Mouse (Mus musculus): ENCODE results near the gene Adamtsl3.

The Adamtsl3 gene

DNA sequence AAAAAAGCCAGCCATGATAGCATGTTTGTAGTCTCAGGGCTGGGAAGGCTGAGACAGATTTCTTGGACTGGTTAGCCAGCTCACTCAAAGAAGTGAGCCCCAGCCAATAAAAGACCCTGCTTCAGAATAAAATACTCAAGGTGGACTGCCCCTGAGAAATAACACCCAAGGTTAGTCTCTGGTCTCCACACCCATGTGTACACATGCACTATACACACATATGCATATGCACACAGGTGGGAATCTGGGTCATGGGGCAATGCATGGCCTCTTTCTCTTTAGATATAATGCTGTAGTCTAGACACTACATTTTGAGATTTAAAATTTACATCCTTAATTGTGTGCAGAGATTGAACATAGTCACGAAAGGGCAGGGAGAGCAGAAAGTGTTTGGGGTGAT is 88.8 kb downstream of the Adamtsl3 start:
- DNase-seq = peak; percentile 64

DNA sequence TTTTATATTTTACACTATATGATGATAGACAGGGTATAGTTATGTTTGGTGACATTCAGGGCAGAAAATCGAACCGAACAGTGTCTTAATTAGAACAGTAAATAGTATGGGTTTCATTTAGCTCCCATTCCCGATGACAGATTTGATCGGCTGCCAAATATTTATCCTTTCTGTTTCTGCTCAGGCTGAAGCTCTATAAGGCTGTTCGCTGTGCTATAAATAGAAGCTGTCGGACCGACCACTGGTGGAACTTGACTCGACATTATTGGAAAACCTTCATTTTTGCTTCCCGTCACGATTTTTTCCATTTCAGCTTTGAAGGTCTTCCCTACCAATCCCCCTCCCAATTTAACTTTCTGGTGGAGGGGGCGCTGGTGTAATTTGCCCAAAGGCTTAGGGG is 89.9 kb downstream of the Adamtsl3 start:
- peak; percentile 72 for DNase-seq

DNA sequence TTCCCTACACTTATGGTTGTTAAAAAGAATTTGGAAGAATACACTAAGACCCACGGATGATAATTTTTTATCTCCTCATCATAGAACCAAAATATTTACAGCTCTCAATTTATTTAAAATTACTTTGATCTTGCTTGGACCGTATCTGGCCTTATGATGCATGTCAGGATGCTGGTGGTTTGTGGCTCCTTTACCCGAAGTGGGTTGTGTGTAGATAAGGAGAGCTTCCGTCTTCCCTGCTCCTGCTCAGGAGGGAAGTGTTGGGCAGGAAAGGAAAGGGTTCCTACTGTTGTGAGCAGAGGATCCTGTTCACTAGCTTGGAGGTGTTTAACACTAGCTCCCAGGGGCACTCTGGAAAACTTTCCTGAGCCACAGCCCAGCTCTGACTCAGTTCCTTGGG is 94.0 kb downstream of the Adamtsl3 start:
- DNase-seq = peak; percentile 36

DNA sequence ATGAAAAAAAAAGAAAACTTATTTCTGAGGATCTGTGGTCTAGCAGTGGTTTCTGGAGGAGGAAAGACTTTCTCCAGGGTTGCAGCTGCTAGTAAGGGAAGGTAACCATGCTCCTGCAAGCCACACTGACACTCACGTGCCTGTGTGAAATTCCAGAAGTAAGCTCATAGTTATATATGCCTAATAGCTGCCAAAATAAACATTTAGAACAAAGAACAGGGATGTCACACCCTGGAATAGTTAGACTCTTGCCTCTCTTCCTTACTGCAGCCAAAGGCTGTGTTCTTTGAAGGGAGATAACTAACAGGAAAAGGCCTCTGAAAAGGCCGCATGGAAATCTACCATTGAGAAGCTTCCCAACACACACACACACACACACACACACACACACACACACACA is 96.1 kb downstream of the Adamtsl3 start:
- DNase-seq = peak; percentile 85

DNA sequence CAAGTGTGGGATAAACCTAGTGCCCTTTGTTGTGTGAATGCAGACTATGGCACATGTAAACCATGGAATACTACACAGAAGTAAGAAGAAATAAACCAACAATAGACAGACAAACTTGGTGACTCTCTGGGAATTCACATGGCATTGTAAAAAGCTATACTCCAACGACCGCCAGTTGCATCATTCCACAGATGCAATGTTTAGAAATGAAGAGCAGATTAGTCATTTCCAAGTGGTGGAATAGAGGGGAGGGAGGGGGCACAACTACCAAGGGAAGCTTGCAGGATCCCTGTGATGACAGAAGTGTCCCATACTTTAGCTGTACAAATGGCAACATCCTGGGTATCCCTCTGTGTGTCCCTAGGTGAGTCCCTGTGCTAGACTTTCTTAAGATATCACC is 97.7 kb downstream of the Adamtsl3 start:
- DNase-seq = no peak

DNA sequence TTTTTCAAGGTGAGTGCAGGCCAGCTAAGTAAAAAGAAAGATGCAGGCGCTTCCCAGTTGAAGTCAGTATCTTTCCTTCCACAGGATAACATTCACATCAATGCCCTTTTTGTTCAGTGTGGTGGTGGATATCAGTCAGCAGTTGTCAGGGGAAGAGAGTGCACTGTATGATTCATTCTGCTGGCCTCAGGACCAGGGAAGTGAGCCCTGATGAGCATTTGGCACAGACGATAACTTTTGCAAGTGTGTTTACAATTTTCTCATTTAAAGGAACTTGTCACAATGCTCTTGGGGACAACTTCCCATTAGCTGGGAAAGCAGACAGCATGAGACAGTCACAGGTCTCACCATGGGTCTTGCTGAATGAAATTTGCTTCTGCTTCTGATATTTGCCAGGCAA is 122.9 kb downstream of the Adamtsl3 start:
- DNase-seq = peak; percentile 95

DNA sequence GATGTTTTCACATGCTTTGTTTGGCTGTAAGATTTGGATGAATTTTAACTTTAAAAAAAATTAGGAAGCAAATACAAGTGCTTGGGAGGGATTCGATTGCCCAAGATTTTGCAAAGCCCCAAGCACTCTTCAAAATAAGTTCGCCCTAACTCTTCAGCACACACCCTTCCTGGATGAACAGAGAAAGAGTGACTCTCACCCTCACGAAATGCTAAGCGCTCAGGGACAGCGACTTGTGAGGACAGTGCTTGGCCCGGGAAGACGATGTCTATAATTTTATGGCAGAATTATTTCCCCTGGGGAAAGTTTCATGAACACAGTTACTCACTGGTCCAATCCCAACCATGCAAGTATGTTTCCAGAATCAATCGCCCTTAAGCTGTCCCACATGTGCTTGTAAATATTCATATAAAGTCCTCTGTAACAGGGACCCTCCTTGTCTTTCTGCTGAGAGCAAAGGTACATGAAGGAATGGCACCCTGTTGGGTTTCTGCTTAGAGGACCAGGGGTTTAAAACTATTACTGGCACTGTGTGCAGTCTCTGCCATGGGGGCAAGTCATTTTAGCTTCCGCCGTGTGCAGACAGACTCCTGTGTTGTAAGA is 127.5 kb downstream of the Adamtsl3 start:
- peak; percentile 94 for DNase-seq

DNA sequence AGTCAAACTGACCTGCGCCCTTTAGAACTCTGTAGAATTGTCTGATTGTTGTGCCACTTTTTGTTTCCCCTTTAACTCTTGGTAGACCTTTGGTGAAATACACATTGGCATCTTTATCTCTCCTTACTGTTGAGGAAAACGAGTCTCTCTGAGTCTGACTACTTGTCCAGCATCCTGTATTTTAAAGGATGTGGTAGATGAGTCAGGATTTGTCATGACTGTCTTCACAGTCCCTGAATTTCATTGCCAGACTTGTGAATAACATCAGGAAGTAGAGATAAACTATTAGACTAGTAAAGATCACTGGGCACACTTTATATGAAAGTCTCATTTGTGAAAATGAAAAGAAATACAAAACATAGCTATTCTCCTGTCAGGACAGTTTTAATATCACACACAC is 128.9 kb downstream of the Adamtsl3 start:
- DNase-seq = no peak

DNA sequence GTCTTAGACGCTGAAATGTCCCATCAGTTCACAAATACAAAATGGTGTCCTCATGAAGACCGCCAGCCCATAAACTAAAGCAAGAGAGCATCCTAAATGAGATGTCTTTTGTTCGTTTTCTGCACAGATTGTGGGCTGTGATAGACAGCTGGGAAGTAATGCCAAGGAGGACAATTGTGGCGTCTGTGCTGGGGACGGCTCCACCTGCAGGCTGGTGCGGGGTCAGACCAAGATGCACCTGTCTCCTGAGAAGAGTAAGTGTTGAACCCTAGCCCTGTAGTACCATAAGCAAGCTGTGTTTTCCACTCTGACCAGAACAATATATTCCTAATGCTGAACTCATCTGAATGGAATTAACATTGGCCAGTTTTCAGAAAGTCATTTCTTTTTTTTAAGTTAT is 129.9 kb downstream of the Adamtsl3 start:
- DNase-seq = no peak

DNA sequence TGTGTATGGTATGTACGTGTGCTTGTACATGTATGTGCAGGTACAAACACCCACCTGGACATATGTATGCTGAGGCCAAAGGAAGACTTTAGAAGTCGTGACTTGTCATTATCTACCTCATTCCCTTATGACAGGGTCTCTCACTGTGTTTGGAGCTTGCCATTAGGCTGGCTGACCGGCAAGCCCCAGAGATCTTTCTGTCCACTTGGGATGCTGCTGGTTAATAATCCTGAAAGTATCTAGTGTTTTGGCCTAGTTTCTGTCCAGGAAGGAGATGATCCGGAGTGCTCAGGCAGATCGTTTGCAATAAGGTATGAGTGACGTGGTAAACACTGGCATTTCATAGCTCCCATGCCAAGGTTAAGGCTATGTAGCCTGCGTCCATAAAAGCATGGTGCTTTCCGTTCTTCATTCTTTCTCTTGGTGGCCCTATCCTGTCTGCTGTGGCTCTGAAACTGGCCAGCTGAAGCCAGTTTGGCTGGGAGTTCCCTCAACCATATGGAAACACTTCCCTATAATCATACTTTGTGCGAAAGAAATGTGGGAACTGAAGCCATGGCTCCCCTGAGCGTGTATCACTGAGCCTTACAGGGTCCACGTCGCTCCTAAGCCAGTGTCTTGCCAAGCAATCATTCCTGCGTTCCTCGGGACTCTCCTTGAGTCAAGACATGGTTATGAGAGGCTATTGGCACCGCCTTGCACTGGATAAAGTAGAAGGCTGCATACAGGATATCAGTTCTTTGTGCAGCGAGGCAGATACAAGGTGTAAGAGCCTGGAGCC is 141.1 kb downstream of the Adamtsl3 start:
- DNase-seq = peak; percentile 80

DNA sequence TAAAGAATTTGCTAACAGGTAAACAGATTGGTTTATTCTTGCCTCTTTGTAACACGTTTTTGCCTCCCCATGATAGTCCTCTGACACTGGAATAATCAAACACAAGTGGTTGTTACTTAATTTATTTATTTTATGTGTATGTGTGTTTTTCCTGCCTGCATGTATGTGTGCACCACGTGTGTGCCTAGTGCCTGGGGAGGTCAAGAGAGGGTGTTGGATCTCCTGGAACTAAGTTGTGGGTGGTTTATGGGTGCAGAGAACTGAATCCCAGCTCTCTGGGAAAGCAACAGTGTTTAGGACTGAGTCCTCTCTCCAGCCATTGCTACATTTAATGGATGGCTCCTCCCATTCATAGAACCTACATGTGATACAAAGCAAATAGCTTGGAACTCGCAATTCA is 143.0 kb downstream of the Adamtsl3 start:
- DNase-seq = peak; percentile 56

DNA sequence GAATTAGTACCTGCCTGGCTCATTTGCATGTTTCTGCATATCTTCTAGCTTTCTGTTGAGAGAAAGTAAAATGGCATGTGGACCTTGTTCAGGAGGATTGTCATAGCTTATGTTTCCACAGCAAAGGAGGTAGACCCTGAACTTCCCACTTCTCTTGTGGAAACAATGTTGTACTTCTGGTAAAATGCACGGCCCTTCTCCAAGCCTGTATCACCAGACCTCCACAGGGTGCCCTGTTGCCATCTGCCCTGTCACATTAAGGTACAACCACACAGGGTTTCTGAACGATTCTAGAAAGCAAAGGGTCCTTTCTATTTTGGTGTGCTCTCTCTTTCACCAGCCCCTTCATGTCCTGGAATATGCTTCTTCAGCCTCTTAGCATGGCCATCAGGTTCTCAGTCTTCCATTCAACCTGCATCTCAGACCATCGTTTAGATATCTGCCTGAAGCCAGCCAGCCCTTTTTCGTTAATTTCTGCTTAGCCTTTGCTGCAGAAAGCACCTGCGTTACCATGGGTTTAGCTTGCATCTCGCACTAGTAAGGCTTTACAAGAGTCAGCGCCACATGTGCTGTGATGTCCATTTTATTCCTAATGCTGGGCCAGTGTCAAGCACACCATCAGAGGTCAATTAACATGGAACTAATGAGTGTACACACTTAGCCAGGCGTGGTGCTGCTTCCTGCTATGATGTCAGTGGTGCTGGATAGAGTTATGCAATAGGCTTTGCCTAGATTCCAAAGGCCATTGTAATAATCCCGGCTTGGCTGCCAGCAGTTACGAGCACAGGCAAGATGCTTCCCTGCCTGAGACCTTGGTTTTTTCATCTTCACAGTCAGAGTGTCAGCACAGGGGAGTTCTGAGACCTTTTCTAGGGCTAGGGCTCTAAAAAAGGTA is 143.6 kb downstream of the Adamtsl3 start:
- DNase-seq = peak; percentile 97

DNA sequence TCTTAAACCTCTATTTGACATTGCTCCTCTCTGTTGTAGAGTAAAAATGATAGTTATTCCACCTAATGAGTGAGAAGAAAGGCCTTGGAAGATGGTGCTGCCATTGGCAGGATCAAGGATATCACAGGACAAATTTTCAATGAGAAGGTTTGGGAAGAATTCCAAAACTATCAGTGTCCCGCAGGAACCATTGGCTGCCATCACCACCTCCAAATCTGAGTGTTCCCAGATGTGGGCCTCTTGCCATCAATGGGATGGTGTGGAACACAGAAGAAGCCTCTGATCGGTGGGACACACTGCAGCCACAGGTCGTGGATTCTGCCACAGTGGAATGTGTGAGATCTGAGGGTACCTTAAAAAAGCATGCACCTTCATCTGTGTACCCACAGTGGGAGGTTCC is 147.9 kb downstream of the Adamtsl3 start:
- peak; percentile 92 for DNase-seq

DNA sequence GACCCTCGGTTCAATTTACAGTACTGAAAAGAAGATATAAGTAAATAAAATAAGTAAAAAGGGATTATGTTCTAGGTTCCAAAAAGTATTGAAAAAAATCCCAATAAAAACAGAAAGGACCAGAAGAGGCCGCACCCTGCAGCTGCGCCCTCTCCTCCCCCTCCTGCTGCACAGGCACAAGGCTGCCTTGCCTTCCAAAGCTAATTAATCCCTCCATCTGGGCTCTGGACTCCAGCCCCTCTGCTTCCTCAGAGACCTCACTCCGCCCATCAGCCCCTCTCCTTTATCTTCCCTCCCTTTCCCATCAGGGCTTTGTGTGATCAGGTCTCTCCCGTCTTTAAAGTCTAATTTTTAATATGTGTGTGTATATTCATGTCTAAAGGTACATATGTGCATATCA is 149.3 kb downstream of the Adamtsl3 start:
- DNase-seq = peak; percentile 95

DNA sequence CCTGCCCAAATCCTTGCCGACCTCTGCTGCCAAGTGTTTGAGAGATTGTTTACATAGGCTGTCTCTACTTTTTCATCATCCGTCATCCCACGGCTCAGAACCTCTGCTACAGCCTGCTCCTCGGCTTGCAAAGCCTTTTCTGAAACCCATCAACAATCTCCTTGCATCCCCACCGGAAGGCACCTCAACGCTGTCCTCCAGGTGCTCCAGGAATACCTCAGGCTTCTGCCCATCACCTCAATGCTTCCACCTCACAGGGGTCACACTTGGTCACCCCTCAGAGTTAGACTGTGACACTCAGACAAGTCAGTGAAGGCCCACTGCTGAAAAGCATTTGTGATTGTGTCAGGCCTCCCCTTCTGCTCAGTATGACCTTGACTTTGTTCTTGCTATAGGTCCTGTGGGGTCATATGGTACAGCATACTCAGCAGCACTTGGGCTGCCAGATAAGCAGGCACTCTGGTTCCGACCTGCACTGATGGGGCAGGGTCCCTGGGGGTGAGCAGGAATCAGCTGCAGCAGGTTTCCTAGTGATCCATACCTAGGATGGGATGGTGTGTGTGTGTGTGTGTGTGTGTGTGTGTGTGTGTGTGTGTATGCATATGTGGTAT is 150.0 kb downstream of the Adamtsl3 start:
- DNase-seq = peak; percentile 74

DNA sequence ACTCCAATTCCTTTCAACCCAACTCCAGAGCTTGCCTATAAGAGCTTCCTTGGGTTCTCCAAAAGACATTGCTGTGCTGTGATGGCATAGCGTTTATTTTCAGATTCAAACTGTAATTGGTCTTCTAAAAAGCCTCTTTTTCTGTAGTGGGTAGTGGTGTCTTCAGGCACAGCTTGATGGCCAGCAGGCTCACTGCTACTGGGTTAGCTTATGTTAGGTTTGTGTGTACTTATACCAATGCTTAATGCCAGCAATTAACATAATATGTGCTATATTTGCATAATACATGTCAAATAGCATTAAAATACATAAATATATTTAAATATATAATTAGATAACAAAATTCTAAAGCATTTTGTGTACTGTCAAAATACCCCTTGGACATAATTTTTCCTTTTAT is 155.5 kb downstream of the Adamtsl3 start:
- DNase-seq = peak; percentile 35

DNA sequence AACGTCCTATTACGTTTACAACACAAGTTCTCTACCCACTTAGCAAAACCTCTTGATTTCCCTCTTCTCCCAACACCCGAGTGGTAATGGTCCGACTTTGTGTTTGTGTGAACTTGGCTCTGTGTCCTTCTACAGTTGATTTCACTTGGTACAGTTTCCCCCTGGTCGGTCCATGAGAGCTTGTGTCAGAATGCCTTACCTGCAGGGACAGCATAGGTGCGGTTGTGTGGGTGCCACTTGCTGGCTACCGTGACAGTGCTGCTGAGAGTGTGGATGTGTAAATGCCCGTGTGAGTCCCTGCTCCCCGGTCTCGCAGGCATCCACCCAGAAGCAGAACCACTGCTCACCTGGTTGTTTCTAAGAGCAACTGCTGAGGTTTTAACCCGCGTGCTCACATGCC is 157.4 kb downstream of the Adamtsl3 start:
- peak; percentile 82 for DNase-seq

DNA sequence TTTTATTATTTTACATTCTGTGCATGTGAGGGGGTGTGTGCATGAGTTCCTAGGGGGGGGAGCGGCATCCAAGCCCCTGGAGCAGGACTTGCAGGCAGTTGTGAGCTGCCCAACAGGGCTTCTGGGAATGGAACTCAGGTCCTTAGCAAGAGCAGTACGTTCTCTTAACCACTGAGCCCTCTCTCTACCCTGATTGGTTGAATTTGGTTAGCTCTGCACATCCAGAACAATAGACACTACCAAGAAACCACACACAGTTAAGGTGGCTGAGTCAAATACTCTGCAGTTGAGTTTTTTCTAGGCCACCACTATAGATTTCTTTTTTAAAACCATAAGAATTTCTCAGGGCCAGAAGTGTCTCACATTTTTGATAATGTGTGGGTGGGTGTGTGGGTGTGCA is 158.7 kb downstream of the Adamtsl3 start:
- DNase-seq = peak; percentile 52

DNA sequence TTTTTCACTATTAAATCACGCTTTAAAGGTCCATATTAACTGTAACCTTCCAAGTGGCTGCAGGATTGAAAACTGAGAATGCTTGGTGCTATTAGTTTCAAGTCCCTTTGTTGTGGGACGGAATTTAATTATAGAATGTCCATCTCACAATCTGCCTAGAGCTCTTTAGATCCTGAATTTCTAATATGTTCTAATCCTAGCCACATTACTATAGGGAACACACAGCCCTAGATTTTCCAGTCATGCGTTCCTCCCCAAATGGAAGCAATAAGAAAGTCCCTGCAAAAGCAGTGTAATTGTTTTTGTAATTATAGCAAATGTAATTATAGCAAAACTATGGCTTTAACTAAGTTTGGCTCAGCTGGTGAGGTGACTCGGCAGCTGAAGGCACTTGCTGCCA is 161.6 kb downstream of the Adamtsl3 start:
- no peak for DNase-seq

DNA sequence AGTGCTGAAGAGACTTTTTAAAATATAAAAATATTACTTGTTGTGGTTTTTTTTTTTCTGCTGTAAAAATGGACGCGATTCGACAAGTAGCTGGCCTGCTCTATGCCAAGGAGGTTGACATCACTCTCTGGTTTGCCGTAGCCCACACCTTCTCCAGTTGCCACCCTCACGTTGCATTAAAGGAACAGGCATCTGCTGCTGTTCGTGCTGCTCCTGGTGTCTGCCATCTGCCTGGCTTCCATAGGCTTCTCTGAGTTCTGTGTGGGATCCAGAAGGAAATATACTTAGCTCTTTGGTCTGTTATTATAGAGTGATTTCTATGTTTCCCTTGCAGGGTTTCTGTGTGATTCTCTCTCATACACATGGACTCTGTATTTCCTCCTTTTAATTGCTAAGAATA is 165.8 kb downstream of the Adamtsl3 start:
- peak; percentile 43 for DNase-seq

DNA sequence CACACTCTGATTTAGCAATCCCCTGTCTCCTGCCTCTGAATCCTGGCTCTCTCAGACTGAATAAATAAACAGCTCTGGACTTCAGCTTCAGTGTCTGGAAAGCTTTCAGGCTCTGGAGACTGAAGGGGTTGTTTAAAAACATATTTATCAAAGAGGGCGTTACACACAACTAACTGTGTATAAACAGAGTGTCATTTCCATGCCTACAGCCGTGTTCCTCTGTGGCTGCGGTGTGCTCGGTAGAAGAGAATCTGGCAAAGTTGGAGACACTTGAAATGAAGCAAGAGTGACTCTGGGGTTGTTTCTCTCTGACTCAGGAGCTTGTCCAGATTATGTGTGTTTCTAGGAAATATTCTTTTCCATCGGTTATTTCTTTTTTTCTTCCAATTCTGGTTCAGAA is 167.0 kb downstream of the Adamtsl3 start:
- peak; percentile 87 for DNase-seq

DNA sequence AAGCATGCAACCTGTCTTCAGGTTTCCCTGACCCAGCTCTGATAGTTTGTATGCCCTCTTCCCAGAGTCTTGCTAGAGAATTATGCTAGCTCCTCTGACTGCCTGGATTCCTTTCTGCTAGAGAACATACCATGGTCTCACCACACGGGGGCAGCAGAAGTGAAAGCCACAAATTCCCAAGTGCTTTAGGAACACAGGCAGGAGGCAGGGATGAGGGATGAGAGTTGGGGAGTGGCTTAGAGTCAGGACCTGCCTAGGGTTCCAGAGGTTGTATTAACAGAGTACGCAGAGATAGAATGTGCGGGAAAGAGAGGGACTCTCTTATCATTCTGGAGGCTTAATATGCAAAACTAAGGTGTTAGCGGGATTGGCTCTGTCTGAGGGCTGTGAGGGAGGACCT is 168.6 kb downstream of the Adamtsl3 start:
- DNase-seq = peak; percentile 86

DNA sequence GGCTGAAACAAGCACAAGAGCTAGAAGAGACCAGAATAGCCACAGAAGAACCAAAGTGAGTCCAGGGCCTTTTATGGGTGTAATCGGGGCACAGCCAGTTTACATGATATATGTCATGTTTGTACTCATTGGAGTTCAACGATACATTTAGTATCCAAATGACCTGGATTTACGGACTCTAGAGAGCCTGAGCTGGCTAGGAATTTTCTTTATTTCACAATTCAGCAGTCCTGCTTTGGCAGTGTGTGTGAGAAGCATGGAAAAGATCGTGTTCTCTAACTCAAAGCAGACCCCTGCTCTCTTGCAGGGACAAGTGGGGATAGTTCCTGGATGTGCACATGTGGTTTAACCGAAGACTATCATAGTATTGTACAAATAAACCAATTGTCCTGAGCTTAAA is 195.1 kb downstream of the Adamtsl3 start:
- DNase-seq = peak; percentile 70
